ENCODE assay signal across 24 mouse cellular contexts in the genomic region with DNA sequence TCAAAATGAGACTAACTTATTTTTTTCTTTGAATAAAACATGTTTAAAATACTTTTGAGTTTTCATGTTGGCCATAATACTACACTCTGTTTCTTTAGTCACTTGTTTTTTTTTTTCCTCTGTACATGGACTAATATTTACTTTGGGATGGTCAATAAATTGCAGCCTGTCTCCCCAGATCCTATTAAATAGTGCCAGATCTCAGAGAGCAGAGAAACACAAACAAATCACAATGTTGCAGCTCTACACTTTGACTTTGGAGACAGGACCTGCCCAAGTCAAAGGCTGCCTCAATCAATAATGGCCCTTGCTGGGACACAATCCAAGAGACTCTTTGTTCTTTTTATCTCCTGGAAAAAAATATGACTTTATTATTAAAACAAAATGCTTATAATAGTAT. TPM values are rescaled to one million over a fixed set of nuclear protein-coding genes. Genes with fewer than 3 reads are reported as not detected.
DNase-seq lines count a peak whose midpoint lies in the region; ATAC-seq and TF ChIP-seq lines count a peak whose summit lies in the region.
"Had no signal": no experiment of that assay in that cellular context is flagged by ENCODE, and none has a peak within 500 bp of the region (broad histone marks: within the 10 kb centered on the region; RNA-seq: fewer than 3 reads in every experiment).

No protein-coding gene starts in this region.

- TF ChIP-seq POLR2A in liver, adult 2 months (IDR thresholded peaks at IDR 0.05; ENCODE audit: extremely low read depth, insufficient read depth, low read length), result no peak

- no peaks in the 10 kb centered on the region for H3K9me3 ChIP-seq in liver, embryonic 11.5 days (ENCODE audit: control insufficient read depth, low read length)
- H3K9me3 ChIP-seq in liver, embryonic 16.5 days (replicated peaks; ENCODE audit: control insufficient read depth, low read length), result no peaks in the 10 kb centered on the region
- H3K9me3 ChIP-seq in liver, postnatal 0 days (ENCODE audit: low read length), result no peaks in the 10 kb centered on the region
- H3K9me3 ChIP-seq in midbrain, embryonic 10.5 days (replicated peaks), result no peaks in the 10 kb centered on the region
- H3K9me3 ChIP-seq: embryonic facial prominence, embryonic 13.5 days; embryonic facial prominence, embryonic 15.5 days; forebrain, embryonic 10.5 days; forebrain, embryonic 12.5 days had no signal

- no peaks in the 10 kb centered on the region for H3K79me2 ChIP-seq in liver, adult 2 months (ENCODE audit: control insufficient read depth, insufficient read depth, low read length)

- no peak for TF ChIP-seq CTCF in liver, adult 2 months (IDR thresholded peaks at IDR 0.05; ENCODE audit: low read depth, low read length)
- no peak for TF ChIP-seq CTCF in liver, postnatal 0 days (IDR thresholded peaks at IDR 0.05; ENCODE audit: low read depth)

- peak; percentile 43; the same call in 1 of the 2 replicates for TF ChIP-seq EP300 in liver, postnatal 0 days (IDR thresholded peaks at IDR 0.05; ENCODE audit: low read depth)

- H3K9ac ChIP-seq in liver, adult 2 months (ENCODE audit: low read depth, low read length), result no peak overlapping the region
- no peak overlapping the region for H3K9ac ChIP-seq in liver, embryonic 11.5 days (ENCODE audit: low read depth, low read length)
- no peak overlapping the region for H3K9ac ChIP-seq in liver, embryonic 16.5 days (ENCODE audit: low read depth, low read length)
- no peak overlapping the region for H3K9ac ChIP-seq in liver, postnatal 0 days (replicated peaks)
- H3K9ac ChIP-seq: embryonic facial prominence, embryonic 13.5 days; embryonic facial prominence, embryonic 15.5 days; forebrain, embryonic 12.5 days had no signal

- no peak overlapping the region for H3K4me2 ChIP-seq in liver, embryonic 11.5 days
- H3K4me2 ChIP-seq in liver, embryonic 16.5 days (ENCODE audit: low read depth, low read length), result no peak overlapping the region
- no peak overlapping the region for H3K4me2 ChIP-seq in liver, postnatal 0 days (ENCODE audit: low read depth, low read length)
- H3K4me2 ChIP-seq: embryonic facial prominence, embryonic 13.5 days; embryonic facial prominence, embryonic 15.5 days; forebrain, embryonic 12.5 days had no signal

- ATAC-seq in liver, embryonic 11.5 days (replicated peaks; ENCODE audit: low FRiP score), result no peak; the same call in 1 of the 2 replicates
- ATAC-seq in liver, embryonic 16.5 days (ENCODE audit: low read depth), result peak; percentile 46; the same call in 1 of the 2 replicates
- ATAC-seq in liver, postnatal 0 days, result peak; percentile 43
- ATAC-seq: forebrain, embryonic 14.5 days had no signal

- no peak overlapping the region for H3K4me3 ChIP-seq in liver, adult 2 months (ENCODE audit: insufficient read depth, low read depth, low read length)
- no peak overlapping the region for H3K4me3 ChIP-seq in liver, embryonic 11.5 days (ENCODE audit: low read depth, low read length)
- H3K4me3 ChIP-seq in liver, embryonic 16.5 days (ENCODE audit: low read depth, low read length), result no peak overlapping the region
- no peak overlapping the region for H3K4me3 ChIP-seq in liver, postnatal 0 days (ENCODE audit: low read depth, low read length)
- H3K4me3 ChIP-seq in midbrain, embryonic 10.5 days, result no peak overlapping the region
- H3K4me3 ChIP-seq: embryonic facial prominence, embryonic 13.5 days; embryonic facial prominence, embryonic 15.5 days; erythroblast, embryonic 14.5 days; forebrain, embryonic 10.5 days; forebrain, embryonic 12.5 days had no signal

- H3K27me3 ChIP-seq in liver, adult 2 months (ENCODE audit: control insufficient read depth, insufficient read depth, low read length), result no peaks in the 10 kb centered on the region
- no peaks in the 10 kb centered on the region for H3K27me3 ChIP-seq in liver, embryonic 11.5 days (replicated peaks; ENCODE audit: control insufficient read depth, insufficient read depth, low read length)
- H3K27me3 ChIP-seq in liver, embryonic 16.5 days (ENCODE audit: control insufficient read depth, insufficient read depth, low read depth, low read length), result no peaks in the 10 kb centered on the region
- no peaks in the 10 kb centered on the region for H3K27me3 ChIP-seq in liver, postnatal 0 days (ENCODE audit: insufficient read depth, low read length)
- no peaks in the 10 kb centered on the region for H3K27me3 ChIP-seq in midbrain, embryonic 10.5 days (ENCODE audit: low read depth, poor library complexity, severe bottlenecking)
- H3K27me3 ChIP-seq: embryonic facial prominence, embryonic 13.5 days; embryonic facial prominence, embryonic 15.5 days; forebrain, embryonic 12.5 days had no signal

- H3K36me3 ChIP-seq in liver, adult 2 months (ENCODE audit: control insufficient read depth, insufficient read depth, low read length), result peaks cover 51% of the 10 kb centered on the region
- H3K36me3 ChIP-seq in liver, embryonic 11.5 days (ENCODE audit: control insufficient read depth, insufficient read depth, low read length), result no peaks in the 10 kb centered on the region
- H3K36me3 ChIP-seq in liver, embryonic 16.5 days (ENCODE audit: control insufficient read depth, insufficient read depth), result no peaks in the 10 kb centered on the region
- peaks cover 7% of the 10 kb centered on the region for H3K36me3 ChIP-seq in liver, postnatal 0 days (replicated peaks; ENCODE audit: insufficient read depth, low read length)
- no peaks in the 10 kb centered on the region for H3K36me3 ChIP-seq in midbrain, embryonic 10.5 days
- H3K36me3 ChIP-seq: embryonic facial prominence, embryonic 13.5 days; embryonic facial prominence, embryonic 15.5 days; forebrain, embryonic 10.5 days; forebrain, embryonic 12.5 days had no signal

- peaks cover 42% of the 10 kb centered on the region for H3K4me1 ChIP-seq in liver, adult 2 months (ENCODE audit: control insufficient read depth, insufficient read depth, low read length)
- H3K4me1 ChIP-seq in liver, embryonic 11.5 days (replicated peaks; ENCODE audit: control insufficient read depth, insufficient read depth, low read length), result peaks cover 3% of the 10 kb centered on the region; the same call in 1 of the 2 replicates
- H3K4me1 ChIP-seq in liver, embryonic 16.5 days (ENCODE audit: control insufficient read depth, low read depth, low read length), result peaks cover 2% of the 10 kb centered on the region; the same call in 1 of the 2 replicates
- H3K4me1 ChIP-seq in liver, postnatal 0 days (ENCODE audit: insufficient read depth), result peaks cover 4% of the 10 kb centered on the region; the same call in 1 of the 2 replicates
- 0 out of 2 replicates have a peak, but pooled peaks cover 2% of the 10 kb centered on the region for H3K4me1 ChIP-seq in midbrain, embryonic 10.5 days
- H3K4me1 ChIP-seq: embryonic facial prominence, embryonic 13.5 days; embryonic facial prominence, embryonic 15.5 days; forebrain, embryonic 10.5 days; forebrain, embryonic 12.5 days had no signal

- peak; percentile 99 for DNase-seq in liver, adult 2 months (ENCODE audit: extremely low read depth, low read depth, low spot score)
- no peak for DNase-seq in liver, embryonic 11.5 days (ENCODE audit: low spot score)
- DNase-seq in liver, result no peak
- DNase-seq in liver, postnatal 0 days, result no peak
- DNase-seq in midbrain, embryonic 10.5 days (ENCODE audit: low spot score), result no peak
- DNase-seq: adrenal gland, postnatal 25 days; cerebellum, adult 11 months; cerebellum, adult 18-20 months; cerebellum, adult 8-10 months; cerebellum, adult 9-11 months; cerebellum, postnatal 14 days; cerebellum, postnatal 36 days; embryo, embryonic 11 days had no signal

- H3K27ac ChIP-seq in liver, adult 2 months (replicated peaks; ENCODE audit: insufficient read depth, low read depth, low read length), result no peak overlapping the region
- no peak overlapping the region for H3K27ac ChIP-seq in liver, embryonic 11.5 days (ENCODE audit: low read depth, low read length)
- no peak overlapping the region for H3K27ac ChIP-seq in liver, embryonic 16.5 days (ENCODE audit: low read length)
- H3K27ac ChIP-seq in liver, postnatal 0 days (ENCODE audit: low read depth), result 0 out of 2 replicates have a peak overlapping the region, but pooled peaks have one; percentile 88
- no peak overlapping the region for H3K27ac ChIP-seq in midbrain, embryonic 10.5 days (replicated peaks)
- H3K27ac ChIP-seq: embryonic facial prominence, embryonic 13.5 days; embryonic facial prominence, embryonic 15.5 days; forebrain, embryonic 10.5 days; forebrain, embryonic 12.5 days had no signal

RNA-seq across cellular contexts. Expression of a gene that starts 24.8 kb away (rescaled TPM):
- total RNA-seq in liver, adult 2 months (2014; rRNA removed), result 229 and 337 TPM in 2 replicates
- polyA plus RNA-seq in liver, adult 2 months (2012; rRNA removed), result 135 and 208 TPM in 2 replicates
- 15.4 and 19.5 TPM in 2 replicates for polyA plus RNA-seq in liver, embryonic 11.5 days (2014; fragmentation: Nextera tagmentation; extraction: Ambion mirVana)
- polyA plus RNA-seq in liver, embryonic 16.5 days (2015; fragmentation: Nextera tagmentation; extraction: Ambion mirVana), result 48.4 and 49.4 TPM in 2 replicates
- polyA plus RNA-seq in liver, postnatal 0 days (2015; fragmentation: Nextera tagmentation; extraction: Ambion mirVana), result 135 TPM in 2 replicates
- not detected in 2 replicates for polyA plus RNA-seq in midbrain, embryonic 10.5 days (2016; fragmentation: Nextera tagmentation; extraction: Ambion mirVana)
- total RNA-seq: adrenal gland, postnatal 25 days; common myeloid progenitor, adult 5-6 weeks; ES-E14 had no signal
- polyA plus RNA-seq: C2C12; embryonic facial prominence, embryonic 11.5 days; forebrain, embryonic 12.5 days; forebrain, embryonic 14.5 days had no signal

RNA-seq across cellular contexts. Expression of a gene that starts 58.5 kb away (rescaled TPM):
- total RNA-seq in liver, adult 2 months (2014; rRNA removed), result 0.46 and 0.47 TPM in 2 replicates
- polyA plus RNA-seq in liver, adult 2 months (2012; rRNA removed), result 0.02 and 0.09 TPM in 2 replicates
- 9.5 and 11.3 TPM in 2 replicates for polyA plus RNA-seq in liver, embryonic 11.5 days (2014; fragmentation: Nextera tagmentation; extraction: Ambion mirVana)
- polyA plus RNA-seq in liver, embryonic 16.5 days (2015; fragmentation: Nextera tagmentation; extraction: Ambion mirVana), result 4.8 and 5.6 TPM in 2 replicates
- polyA plus RNA-seq in liver, postnatal 0 days (2015; fragmentation: Nextera tagmentation; extraction: Ambion mirVana), result 1.3 and 1.4 TPM in 2 replicates
- polyA plus RNA-seq in midbrain, embryonic 10.5 days (2016; fragmentation: Nextera tagmentation; extraction: Ambion mirVana), result 12.1 and 13.4 TPM in 2 replicates

Comparison
In these comparisons a context has a peak if more than half of its experiments do, and no peak if none do; other contexts are left out.
1. RNA of a gene that starts 24.8 kb away (polyA plus RNA-seq): 135 to 208 TPM in liver, adult 2 months, 135 TPM in liver, postnatal 0 days, 48.4 to 49.4 TPM in liver, embryonic 16.5 days and 15.4 to 19.5 TPM in liver, embryonic 11.5 days; not detected in midbrain, embryonic 10.5 days; every median in the first group is over 10 times any median in the second.